Mouse (Mus musculus): ENCODE results near the gene Ap1s1. TPM values are rescaled to one million over a fixed set of nuclear protein-coding genes. Genes with fewer than 3 reads are reported as not detected.
A peak's percentile ranks its signal among the peaks of the same experiment; 100 is the strongest.

Gene Ap1s1
- polyA plus RNA-seq, 1 experiment from 2014 or later, result 144 TPM

DNA sequence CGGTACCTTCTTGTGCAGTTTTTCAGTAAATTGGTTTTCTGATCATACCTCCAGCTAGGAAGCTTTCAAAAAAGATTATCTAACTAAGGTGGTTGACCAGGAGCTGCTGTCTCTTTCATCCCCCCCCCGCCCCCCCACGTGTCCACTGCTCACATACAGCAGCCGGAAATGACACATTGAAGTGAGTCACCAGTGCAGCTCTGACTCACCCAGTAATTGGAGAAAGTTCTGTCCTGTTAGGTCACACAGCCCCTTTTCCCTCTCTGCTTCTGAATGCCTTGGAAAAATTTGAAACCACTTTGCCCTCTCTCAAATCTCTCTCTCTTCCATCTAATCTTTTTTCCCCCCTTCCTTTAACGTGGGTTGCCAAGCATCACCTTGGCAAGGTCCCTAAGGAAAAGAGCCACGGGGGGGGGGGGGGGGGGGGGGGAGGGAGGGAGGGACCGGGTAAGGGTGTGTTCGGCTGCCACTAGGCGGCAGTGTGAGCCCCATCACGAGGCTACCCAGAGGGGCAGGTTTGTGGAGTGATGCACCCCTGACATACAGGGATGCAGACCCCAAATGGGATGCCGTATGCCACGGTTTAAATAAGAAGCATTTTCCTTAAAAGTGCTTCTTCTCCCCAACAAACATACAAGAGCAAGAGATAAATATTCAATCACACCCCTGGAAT, 16.0 kb upstream of the Ap1s1 start:
- H3K27ac ChIP-seq (replicated peaks; ENCODE audit: low read depth, low read length), result no peak overlapping the region
- no peaks in the 10 kb centered on the region for H3K27me3 ChIP-seq (ENCODE audit: control insufficient read depth, insufficient read depth, low read length)
- WGBS, result 24% methylated on average over 10 of the region's 12 CpGs
- H3K9ac ChIP-seq (replicated peaks; ENCODE audit: low read length), result no peak overlapping the region
- H3K4me1 ChIP-seq (ENCODE audit: control insufficient read depth, insufficient read depth, low read length), result no peaks in the 10 kb centered on the region
- no peak overlapping the region for H3K4me3 ChIP-seq (ENCODE audit: low read depth, low read length)
- ATAC-seq (replicated peaks; ENCODE audit: insufficient number of reproducible peaks, low FRiP score, low TSS enrichment, low read depth), result no peak
- DNase-seq (ENCODE audit: low spot score), result peak; percentile 27
- no peaks in the 10 kb centered on the region for H3K9me3 ChIP-seq (replicated peaks; ENCODE audit: control insufficient read depth, low read length)
- H3K36me3 ChIP-seq (replicated peaks; ENCODE audit: control insufficient read depth, insufficient read depth, low read depth, low read length), result no peaks in the 10 kb centered on the region
- no peak overlapping the region for H3K4me2 ChIP-seq (ENCODE audit: low read depth, low read length)

DNA sequence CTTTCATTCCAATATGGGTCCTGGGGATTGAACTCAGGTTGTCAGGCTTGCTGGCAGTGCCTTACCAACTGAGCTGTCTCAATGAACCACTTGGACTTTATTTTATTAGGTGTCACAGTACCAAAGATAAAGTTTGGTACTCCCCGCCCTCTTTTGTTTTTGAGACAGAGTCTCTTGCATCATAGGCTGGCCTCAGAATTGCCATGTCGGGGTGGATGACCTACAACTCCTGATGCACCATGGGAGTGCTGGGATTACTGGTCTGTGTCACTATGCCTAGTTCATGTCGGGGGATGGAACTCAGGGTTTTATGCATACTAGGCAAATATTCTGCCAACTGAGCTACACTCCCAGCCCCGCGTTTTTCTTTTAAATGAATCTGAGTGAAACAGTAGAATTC, 8.9 kb upstream of the Ap1s1 start:
- no peaks in the 10 kb centered on the region for H3K36me3 ChIP-seq (replicated peaks; ENCODE audit: control insufficient read depth, insufficient read depth, low read depth, low read length)
- H3K27me3 ChIP-seq (ENCODE audit: control insufficient read depth, insufficient read depth, low read length), result no peaks in the 10 kb centered on the region
- H3K4me3 ChIP-seq (ENCODE audit: low read depth, low read length), result no peak overlapping the region
- no peaks in the 10 kb centered on the region for H3K4me1 ChIP-seq (ENCODE audit: control insufficient read depth, insufficient read depth, low read length)
- ATAC-seq (replicated peaks; ENCODE audit: insufficient number of reproducible peaks, low FRiP score, low TSS enrichment, low read depth) (no peak), DNase-seq (ENCODE audit: low spot score) (no peak)
- H3K27ac ChIP-seq (replicated peaks; ENCODE audit: low read depth, low read length), result no peak overlapping the region
- no peak overlapping the region for H3K4me2 ChIP-seq (ENCODE audit: low read depth, low read length)
- 87% methylated on average over 5 of the region's 5 CpGs for WGBS
- H3K9me3 ChIP-seq (replicated peaks; ENCODE audit: control insufficient read depth, low read length), result no peaks in the 10 kb centered on the region
- no peak overlapping the region for H3K9ac ChIP-seq (replicated peaks; ENCODE audit: low read length)

DNA sequence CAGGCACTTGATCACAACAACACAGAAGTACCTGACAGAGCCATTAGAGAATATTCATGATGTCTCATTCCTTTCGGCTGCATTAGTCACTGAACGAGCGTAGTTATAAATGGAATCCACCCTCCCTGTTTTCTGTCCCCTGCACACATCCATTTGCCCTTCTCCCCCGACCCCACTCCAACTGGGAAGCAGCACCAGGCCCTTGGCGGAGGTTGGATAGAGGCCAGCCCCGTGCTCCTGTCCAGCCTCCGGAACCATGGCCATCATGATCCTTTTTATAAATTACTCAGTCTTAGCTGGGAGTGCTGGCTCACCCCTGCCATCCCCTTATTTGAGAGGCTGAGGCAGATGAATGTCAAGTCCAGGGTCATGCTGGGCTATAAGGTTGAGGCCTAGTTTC, 8.4 kb upstream of the Ap1s1 start:
- DNase-seq (ENCODE audit: low spot score) (no peak), ATAC-seq (replicated peaks; ENCODE audit: insufficient number of reproducible peaks, low FRiP score, low TSS enrichment, low read depth) (no peak)
- H3K27ac ChIP-seq (replicated peaks; ENCODE audit: low read depth, low read length), result no peak overlapping the region
- H3K27me3 ChIP-seq (ENCODE audit: control insufficient read depth, insufficient read depth, low read length), result no peaks in the 10 kb centered on the region
- H3K9me3 ChIP-seq (replicated peaks; ENCODE audit: control insufficient read depth, low read length), result no peaks in the 10 kb centered on the region
- WGBS, result 91% methylated on average over 7 of the region's 7 CpGs
- H3K36me3 ChIP-seq (replicated peaks; ENCODE audit: control insufficient read depth, insufficient read depth, low read depth, low read length), result no peaks in the 10 kb centered on the region
- no peak overlapping the region for H3K9ac ChIP-seq (replicated peaks; ENCODE audit: low read length)
- H3K4me3 ChIP-seq (ENCODE audit: low read depth, low read length), result no peak overlapping the region
- no peaks in the 10 kb centered on the region for H3K4me1 ChIP-seq (ENCODE audit: control insufficient read depth, insufficient read depth, low read length)
- H3K4me2 ChIP-seq (ENCODE audit: low read depth, low read length), result no peak overlapping the region

DNA sequence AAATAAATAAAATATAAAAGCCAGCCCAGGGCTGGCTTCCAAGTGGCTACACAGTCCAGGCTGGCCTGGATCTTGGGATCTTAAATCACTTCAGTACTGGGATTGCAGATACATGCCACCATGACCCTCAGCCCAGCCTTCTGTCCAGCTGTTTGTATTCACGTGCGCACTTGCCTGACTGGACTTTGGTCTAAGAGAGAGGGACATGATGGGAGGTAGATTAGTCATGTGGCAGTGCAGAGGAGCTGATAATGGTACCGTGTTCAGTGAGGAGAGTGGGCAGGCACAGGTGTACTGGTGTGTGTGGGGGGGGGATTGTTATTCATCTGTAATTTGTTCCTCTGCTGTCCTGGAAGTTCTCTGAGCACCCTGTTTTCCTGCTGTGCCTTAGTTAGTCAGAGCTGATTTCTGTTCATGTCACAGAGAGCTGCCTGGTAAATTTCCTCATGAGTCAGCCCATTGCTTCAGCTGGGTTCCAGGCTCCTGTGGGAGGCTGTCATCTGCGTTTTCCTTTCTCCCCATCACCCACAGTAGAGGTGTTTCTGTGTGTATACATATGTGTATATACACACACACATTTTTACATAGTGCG, 6.1 kb upstream of the Ap1s1 start:
- H3K9me3 ChIP-seq (replicated peaks; ENCODE audit: control insufficient read depth, low read length), result no peaks in the 10 kb centered on the region
- H3K4me1 ChIP-seq (ENCODE audit: control insufficient read depth, insufficient read depth, low read length), result no peaks in the 10 kb centered on the region
- DNase-seq (ENCODE audit: low spot score) (no peak), ATAC-seq (replicated peaks; ENCODE audit: insufficient number of reproducible peaks, low FRiP score, low TSS enrichment, low read depth) (no peak)
- no peak overlapping the region for H3K27ac ChIP-seq (replicated peaks; ENCODE audit: low read depth, low read length)
- H3K4me2 ChIP-seq (ENCODE audit: low read depth, low read length), result no peak overlapping the region
- no peaks in the 10 kb centered on the region for H3K27me3 ChIP-seq (ENCODE audit: control insufficient read depth, insufficient read depth, low read length)
- WGBS, result 84% methylated on average over 5 of the region's 5 CpGs
- no peak overlapping the region for H3K9ac ChIP-seq (replicated peaks; ENCODE audit: low read length)
- H3K36me3 ChIP-seq (replicated peaks; ENCODE audit: control insufficient read depth, insufficient read depth, low read depth, low read length), result no peaks in the 10 kb centered on the region
- H3K4me3 ChIP-seq (ENCODE audit: low read depth, low read length), result no peak overlapping the region

DNA sequence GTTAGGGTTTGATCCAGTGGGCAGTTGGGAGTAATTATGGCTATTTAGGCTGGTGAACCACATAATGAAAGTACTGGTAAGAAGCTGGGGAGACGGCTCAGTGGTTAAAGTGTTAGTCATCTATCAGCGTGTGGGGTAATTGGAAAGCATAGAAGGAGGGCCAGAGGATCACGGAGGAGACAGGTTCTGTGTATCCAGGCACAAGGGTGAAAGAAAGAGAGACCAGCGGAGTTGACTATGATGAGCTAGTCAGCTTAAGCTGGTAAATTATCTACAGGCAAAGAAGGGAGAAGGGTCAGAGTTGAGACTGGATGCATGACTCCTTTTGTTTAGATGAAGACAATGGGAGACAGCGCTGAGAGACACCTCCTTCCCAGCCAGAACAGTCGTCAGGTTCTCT, 5.2 kb upstream of the Ap1s1 start:
- no peaks in the 10 kb centered on the region for H3K4me1 ChIP-seq (ENCODE audit: control insufficient read depth, insufficient read depth, low read length)
- ATAC-seq (replicated peaks; ENCODE audit: insufficient number of reproducible peaks, low FRiP score, low TSS enrichment, low read depth), result no peak
- no peak overlapping the region for H3K9ac ChIP-seq (replicated peaks; ENCODE audit: low read length)
- no peak overlapping the region for H3K4me3 ChIP-seq (ENCODE audit: low read depth, low read length)
- H3K27ac ChIP-seq (replicated peaks; ENCODE audit: low read depth, low read length), result no peak overlapping the region
- DNase-seq (ENCODE audit: low spot score), result no peak
- no peaks in the 10 kb centered on the region for H3K27me3 ChIP-seq (ENCODE audit: control insufficient read depth, insufficient read depth, low read length)
- H3K9me3 ChIP-seq (replicated peaks; ENCODE audit: control insufficient read depth, low read length), result no peaks in the 10 kb centered on the region
- no peaks in the 10 kb centered on the region for H3K36me3 ChIP-seq (replicated peaks; ENCODE audit: control insufficient read depth, insufficient read depth, low read depth, low read length)
- H3K4me2 ChIP-seq (ENCODE audit: low read depth, low read length), result no peak overlapping the region
- 70% methylated on average over 6 of the region's 6 CpGs for WGBS

DNA sequence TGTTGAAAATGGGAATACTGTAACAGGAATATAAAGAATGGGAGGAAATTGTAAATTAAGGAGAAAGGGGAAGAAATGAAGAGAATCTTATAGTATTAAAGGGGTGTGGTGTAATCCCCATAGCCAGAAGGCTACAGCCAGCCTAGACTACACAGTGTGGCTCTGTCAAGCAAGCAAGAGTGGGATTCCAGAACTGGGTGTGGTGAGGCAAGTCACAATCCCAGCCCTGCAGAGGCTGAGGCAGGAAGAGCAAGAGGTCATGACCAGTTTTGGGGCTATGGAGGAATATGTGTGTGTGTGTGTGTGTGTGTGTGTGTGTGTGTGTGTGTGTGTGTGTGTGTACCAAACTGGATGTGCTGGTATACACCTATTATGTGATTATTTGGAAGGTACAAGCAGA, 1.1 kb upstream of the Ap1s1 start:
- no peaks in the 10 kb centered on the region for H3K36me3 ChIP-seq (replicated peaks; ENCODE audit: control insufficient read depth, insufficient read depth, low read depth, low read length)
- ATAC-seq (replicated peaks; ENCODE audit: insufficient number of reproducible peaks, low FRiP score, low TSS enrichment, low read depth), result no peak
- no peaks in the 10 kb centered on the region for H3K4me1 ChIP-seq (ENCODE audit: control insufficient read depth, insufficient read depth, low read length)
- H3K27me3 ChIP-seq (ENCODE audit: control insufficient read depth, insufficient read depth, low read length), result no peaks in the 10 kb centered on the region
- no peak overlapping the region for H3K27ac ChIP-seq (replicated peaks; ENCODE audit: low read depth, low read length)
- no peak overlapping the region for H3K4me2 ChIP-seq (ENCODE audit: low read depth, low read length)
- no peaks in the 10 kb centered on the region for H3K9me3 ChIP-seq (replicated peaks; ENCODE audit: control insufficient read depth, low read length)
- no peak for DNase-seq (ENCODE audit: low spot score)
- no peak overlapping the region for H3K4me3 ChIP-seq (ENCODE audit: low read depth, low read length)
- H3K9ac ChIP-seq (replicated peaks; ENCODE audit: low read length), result no peak overlapping the region

DNA sequence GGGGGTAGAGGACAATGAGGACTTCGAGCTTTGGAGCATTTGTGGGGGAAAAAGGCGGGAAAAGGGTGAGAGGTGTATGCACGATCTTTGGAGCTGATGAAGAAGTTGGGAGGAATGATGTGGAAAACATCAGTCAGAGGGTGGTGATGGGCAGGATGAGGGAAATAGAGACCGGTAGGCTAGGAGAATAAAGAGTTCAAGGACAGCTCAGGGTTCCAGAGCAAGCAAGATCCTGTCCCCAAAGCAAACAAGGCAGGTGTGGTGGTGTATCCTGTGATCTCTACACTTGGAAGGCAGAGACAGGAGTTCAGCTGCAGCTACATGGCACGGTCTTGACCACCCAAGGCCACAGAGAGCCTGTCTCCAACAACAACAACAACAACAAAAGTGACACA, 386 bp upstream of the Ap1s1 start:
- H3K36me3 ChIP-seq (replicated peaks; ENCODE audit: control insufficient read depth, insufficient read depth, low read depth, low read length), result no peaks in the 10 kb centered on the region
- H3K27me3 ChIP-seq (ENCODE audit: control insufficient read depth, insufficient read depth, low read length), result no peaks in the 10 kb centered on the region
- H3K9ac ChIP-seq (replicated peaks; ENCODE audit: low read length), result no peak overlapping the region
- peak overlapping the region; percentile 71; the same call in 1 of the 2 replicates for H3K4me3 ChIP-seq (ENCODE audit: low read depth, low read length)
- H3K9me3 ChIP-seq (replicated peaks; ENCODE audit: control insufficient read depth, low read length), result no peaks in the 10 kb centered on the region
- DNase-seq (ENCODE audit: low spot score) (no peak), ATAC-seq (replicated peaks; ENCODE audit: insufficient number of reproducible peaks, low FRiP score, low TSS enrichment, low read depth) (peak; percentile 22; the same call in 1 of the 2 replicates)
- 26% methylated on average over 5 of the region's 5 CpGs for WGBS
- H3K27ac ChIP-seq (replicated peaks; ENCODE audit: low read depth, low read length), result no peak overlapping the region
- no peaks in the 10 kb centered on the region for H3K4me1 ChIP-seq (ENCODE audit: control insufficient read depth, insufficient read depth, low read length)
- 0 out of 2 replicates have a peak overlapping the region, but pooled peaks have one; percentile 19 for H3K4me2 ChIP-seq (ENCODE audit: low read depth, low read length)

DNA sequence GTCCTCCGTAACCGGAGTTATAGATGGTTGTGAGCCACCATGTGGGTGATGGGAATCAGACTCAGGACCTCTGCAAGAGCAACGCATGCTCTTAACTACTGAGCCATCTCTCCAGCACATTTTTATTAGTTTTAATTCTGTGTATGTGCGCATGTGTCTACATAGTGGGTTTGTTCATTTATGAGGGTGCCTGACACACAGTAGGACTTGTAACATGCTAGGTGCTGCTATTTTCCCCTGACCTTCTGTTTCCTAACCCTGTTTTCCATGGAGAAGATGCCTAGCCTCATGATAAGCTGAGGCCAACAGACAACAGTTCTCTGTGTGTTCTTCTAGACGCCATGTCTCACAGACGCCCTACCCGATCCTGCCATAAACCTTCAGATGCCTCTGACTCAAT, 1.9 kb downstream of the Ap1s1 start:
- no peaks in the 10 kb centered on the region for H3K9me3 ChIP-seq (replicated peaks; ENCODE audit: control insufficient read depth, low read length)
- no peak overlapping the region for H3K4me3 ChIP-seq (ENCODE audit: low read depth, low read length)
- no peaks in the 10 kb centered on the region for H3K4me1 ChIP-seq (ENCODE audit: control insufficient read depth, insufficient read depth, low read length)
- no peak overlapping the region for H3K27ac ChIP-seq (replicated peaks; ENCODE audit: low read depth, low read length)
- no peak overlapping the region for H3K4me2 ChIP-seq (ENCODE audit: low read depth, low read length)
- no peak overlapping the region for H3K9ac ChIP-seq (replicated peaks; ENCODE audit: low read length)
- no peaks in the 10 kb centered on the region for H3K27me3 ChIP-seq (ENCODE audit: control insufficient read depth, insufficient read depth, low read length)
- 90% methylated on average over 7 of the region's 7 CpGs for WGBS
- H3K36me3 ChIP-seq (replicated peaks; ENCODE audit: control insufficient read depth, insufficient read depth, low read depth, low read length), result no peaks in the 10 kb centered on the region
- DNase-seq (ENCODE audit: low spot score) (no peak), ATAC-seq (replicated peaks; ENCODE audit: insufficient number of reproducible peaks, low FRiP score, low TSS enrichment, low read depth) (no peak)
